Mouse (Mus musculus): ENCODE results near the gene Myf6. TPM values are rescaled to one million over a fixed set of nuclear protein-coding genes. Genes with fewer than 3 reads are reported as not detected.
A peak's percentile ranks its signal among the peaks of the same experiment; 100 is the strongest.

The Myf6 gene
- polyA plus RNA-seq, 1 experiment from 2014 or later = not detected

DNA sequence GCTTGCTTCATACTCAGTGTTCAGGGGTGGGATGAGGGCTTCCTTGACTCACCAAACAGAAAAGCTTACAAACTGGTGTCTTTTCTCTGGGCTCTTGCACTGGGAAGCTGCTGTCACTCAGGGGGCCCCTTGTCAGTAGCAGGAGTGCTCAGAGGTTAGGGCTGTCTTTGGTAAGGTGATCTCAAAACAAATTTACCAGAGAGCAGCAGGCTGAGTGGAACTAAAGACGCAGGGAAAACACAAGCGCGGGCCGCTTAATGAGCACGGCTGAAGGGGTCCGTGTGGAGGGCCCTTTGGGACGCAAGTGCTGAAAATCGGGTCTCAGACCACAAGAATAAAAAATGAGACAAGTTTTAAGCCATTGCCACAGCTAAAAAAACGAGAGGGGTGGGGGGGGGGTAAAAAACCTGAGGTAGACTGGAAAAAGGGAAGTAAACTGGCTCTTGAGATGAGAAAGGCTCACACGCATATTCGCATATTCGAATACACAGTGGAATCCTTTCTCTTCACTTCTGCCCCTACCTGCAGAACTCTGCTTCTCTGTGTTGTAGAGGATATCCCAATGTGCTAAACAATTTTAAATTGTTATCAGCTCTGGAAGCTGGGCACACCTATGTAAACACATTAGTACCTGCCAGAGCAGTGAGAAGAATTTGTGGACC is 5.8 kb downstream of the Myf6 start:
- Histone ChIP-seq H3K4me1 (peaks cover 28% of the 10 kb centered on the region), H3K4me3 (peak overlapping the region; percentile 21; the same call in 1 of the 2 replicates), H3K27me3 (ENCODE audit: low read depth, poor library complexity, severe bottlenecking) (peaks cover 2% of the 10 kb centered on the region), H3K27ac (replicated peaks) (no peak overlapping the region; the same call in 1 of the 2 replicates), H3K9me3 (replicated peaks) (no peaks in the 10 kb centered on the region), H3K36me3 (no peaks in the 10 kb centered on the region)
- no peak for DNase-seq (ENCODE audit: low spot score)
- WGBS = 37% methylated on average over 12 of the region's 12 CpGs

DNA sequence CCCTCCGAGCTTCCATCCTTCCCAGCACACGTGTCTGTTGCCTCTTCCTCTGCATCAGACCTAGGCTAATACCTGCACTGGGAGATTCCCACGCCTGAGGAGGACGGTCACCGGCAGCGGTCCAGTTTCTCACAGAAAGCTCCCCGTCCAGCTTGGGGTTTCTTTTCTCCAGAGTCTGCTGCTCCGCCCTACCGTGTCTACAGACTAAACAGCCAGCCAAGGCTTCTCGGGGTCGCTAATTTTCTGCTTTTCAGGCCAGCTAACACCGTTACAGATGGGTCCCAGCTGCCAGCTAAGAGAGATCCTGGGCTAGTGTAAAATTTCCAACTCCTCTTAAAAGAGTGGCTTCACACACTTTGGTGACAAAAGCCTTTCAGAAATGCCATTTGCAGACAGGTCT is 7.8 kb downstream of the Myf6 start:
- Histone ChIP-seq H3K4me1 (peaks cover 20% of the 10 kb centered on the region), H3K4me3 (no peak overlapping the region), H3K36me3 (no peaks in the 10 kb centered on the region), H3K27me3 (ENCODE audit: low read depth, poor library complexity, severe bottlenecking) (no peaks in the 10 kb centered on the region), H3K9me3 (replicated peaks) (no peaks in the 10 kb centered on the region), H3K27ac (replicated peaks) (no peak overlapping the region)
- 76% methylated on average over 12 of the region's 12 CpGs for WGBS
- DNase-seq (ENCODE audit: low spot score) = no peak

DNA sequence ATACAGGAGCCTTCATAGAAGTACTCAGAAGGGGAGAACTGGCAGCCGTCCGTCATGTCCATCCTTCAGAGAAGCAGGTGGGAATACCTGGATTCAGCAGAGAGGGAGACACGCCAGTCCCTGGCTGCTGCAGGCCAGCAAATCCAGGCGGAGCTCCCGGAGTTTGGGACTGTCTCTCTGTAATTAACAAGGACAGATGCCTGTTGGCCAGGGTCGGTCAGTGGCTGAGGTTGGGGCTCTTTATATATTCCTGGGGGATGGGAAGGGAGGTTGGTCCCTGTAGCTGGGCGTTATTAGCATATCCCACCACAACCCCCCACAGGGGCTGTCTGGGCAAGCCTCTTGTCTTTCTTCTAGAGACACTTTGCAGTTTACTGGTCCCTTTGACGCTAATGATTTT is 8.7 kb downstream of the Myf6 start, which contains the start of gene Myf5:
TSS of gene Myf5 (minus strand) at position 265 of the 400 bp plus-strand sequence.
- WGBS = 75% methylated on average over 8 of the region's 8 CpGs
- Histone ChIP-seq H3K4me3 (no peak within 1 kb of the TSS), H3K4me1 (peaks cover 20% of the 10 kb centered on the region), H3K27me3 (ENCODE audit: low read depth, poor library complexity, severe bottlenecking) (no peaks in the 10 kb centered on the region), H3K9me3 (replicated peaks) (no peaks in the 10 kb centered on the region), H3K36me3 (no peaks in the 10 kb centered on the region), H3K27ac (replicated peaks) (0 out of 2 replicates have a peak within 1 kb of the TSS, but pooled peaks have one; percentile 9)
- DNase-seq (ENCODE audit: low spot score) = no peak

DNA sequence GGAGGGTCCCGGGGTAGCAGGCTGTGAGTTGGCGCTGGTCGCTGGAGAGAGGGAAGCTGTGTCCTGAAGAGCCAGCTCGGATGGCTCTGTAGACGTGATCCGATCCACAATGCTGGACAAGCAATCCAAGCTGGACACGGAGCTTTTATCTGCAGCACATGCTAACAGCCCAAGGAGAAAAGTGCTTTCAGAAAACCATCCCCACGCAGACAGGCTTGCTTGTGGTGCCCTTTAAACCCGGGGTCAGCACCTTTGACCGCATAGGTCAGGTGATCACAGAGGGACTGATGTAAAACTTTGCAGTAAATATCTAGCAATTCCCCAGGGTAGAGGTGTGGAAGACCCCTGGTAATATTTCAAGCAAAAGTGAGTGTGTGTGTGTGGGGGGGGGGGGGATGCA is 10.5 kb downstream of the Myf6 start:
- Histone ChIP-seq H3K27me3 (ENCODE audit: low read depth, poor library complexity, severe bottlenecking) (no peaks in the 10 kb centered on the region), H3K27ac (replicated peaks) (no peak overlapping the region), H3K36me3 (no peaks in the 10 kb centered on the region), H3K4me1 (peaks cover 19% of the 10 kb centered on the region), H3K9me3 (replicated peaks) (no peaks in the 10 kb centered on the region), H3K4me3 (no peak overlapping the region)
- WGBS = 71% methylated on average over 10 of the region's 10 CpGs
- no peak for DNase-seq (ENCODE audit: low spot score)

DNA sequence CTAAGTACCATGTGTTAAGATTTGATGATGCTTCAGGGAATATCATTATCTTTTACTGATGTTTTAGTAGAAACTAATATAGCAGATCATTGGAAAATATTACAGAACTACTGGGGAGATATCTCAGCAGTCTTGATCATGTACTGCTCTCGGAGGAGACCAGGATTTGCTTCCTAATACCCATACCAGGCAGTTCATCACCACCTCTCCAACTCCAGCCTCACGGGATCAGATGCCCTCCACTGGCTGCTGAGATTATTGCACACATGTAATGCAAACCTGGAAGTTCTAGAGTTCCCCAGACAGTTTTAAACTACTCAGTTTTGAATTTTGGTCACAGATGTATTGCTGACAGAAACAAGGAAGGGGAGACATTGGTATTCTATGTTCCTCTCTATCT is 21.0 kb downstream of the Myf6 start:
- no peaks in the 10 kb centered on the region for H3K27me3 ChIP-seq (ENCODE audit: low read depth, poor library complexity, severe bottlenecking)
- 57% methylated on average over 2 of the region's 2 CpGs for WGBS
- H3K36me3 ChIP-seq = no peaks in the 10 kb centered on the region
- no peaks in the 10 kb centered on the region for H3K9me3 ChIP-seq (replicated peaks)
- no peak for DNase-seq (ENCODE audit: low spot score)
- no peak overlapping the region for H3K4me3 ChIP-seq
- H3K4me1 ChIP-seq = no peaks in the 10 kb centered on the region
- no peak overlapping the region for H3K27ac ChIP-seq (replicated peaks)

DNA sequence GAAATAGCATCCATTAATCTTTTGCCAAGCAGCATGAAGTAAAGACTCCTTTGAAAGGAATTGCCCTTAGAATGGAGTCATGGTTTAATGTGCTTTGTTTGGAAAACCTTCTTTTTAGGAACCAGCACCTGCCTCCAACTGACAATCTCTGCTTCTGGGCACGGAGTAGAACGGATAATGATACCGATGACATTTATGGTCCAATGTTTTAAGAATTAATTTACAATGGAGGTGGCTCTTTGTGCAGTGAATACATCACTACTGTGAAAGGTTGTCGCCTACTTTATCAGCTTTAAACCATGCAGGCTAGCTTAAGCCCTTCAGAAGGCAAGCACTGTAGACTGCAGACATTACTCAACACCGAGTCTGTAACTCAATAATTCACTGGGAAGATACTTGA is 22.8 kb downstream of the Myf6 start:
- Histone ChIP-seq H3K9me3 (replicated peaks) (no peaks in the 10 kb centered on the region), H3K4me1 (no peaks in the 10 kb centered on the region), H3K27ac (replicated peaks) (no peak overlapping the region), H3K27me3 (ENCODE audit: low read depth, poor library complexity, severe bottlenecking) (no peaks in the 10 kb centered on the region), H3K4me3 (no peak overlapping the region), H3K36me3 (no peaks in the 10 kb centered on the region)
- WGBS = 82% methylated on average over 5 of the region's 5 CpGs
- no peak for DNase-seq (ENCODE audit: low spot score)

DNA sequence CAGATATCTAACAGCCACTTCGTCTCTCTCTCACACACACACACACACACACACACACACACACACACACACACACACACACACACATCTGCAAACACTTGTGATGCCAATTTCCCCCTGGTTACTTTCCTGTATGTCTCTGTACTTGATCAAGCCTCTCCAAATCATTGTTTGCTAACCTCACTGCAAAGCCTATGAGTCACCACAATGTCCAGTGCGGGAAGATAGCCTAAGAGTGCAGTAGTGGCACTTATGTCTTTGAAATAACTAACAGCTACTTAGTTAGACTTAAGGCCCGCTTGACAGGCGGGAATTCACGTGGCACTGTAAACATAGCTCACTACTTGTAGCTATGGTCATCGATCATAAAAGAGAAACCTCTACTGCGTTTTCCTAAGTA is 26.7 kb downstream of the Myf6 start:
- Histone ChIP-seq H3K4me1 (no peaks in the 10 kb centered on the region), H3K9me3 (replicated peaks) (no peaks in the 10 kb centered on the region), H3K27ac (replicated peaks) (no peak overlapping the region), H3K4me3 (no peak overlapping the region), H3K27me3 (ENCODE audit: low read depth, poor library complexity, severe bottlenecking) (no peaks in the 10 kb centered on the region), H3K36me3 (no peaks in the 10 kb centered on the region)
- 93% methylated on average over 7 of the region's 7 CpGs for WGBS
- no peak for DNase-seq (ENCODE audit: low spot score)

DNA sequence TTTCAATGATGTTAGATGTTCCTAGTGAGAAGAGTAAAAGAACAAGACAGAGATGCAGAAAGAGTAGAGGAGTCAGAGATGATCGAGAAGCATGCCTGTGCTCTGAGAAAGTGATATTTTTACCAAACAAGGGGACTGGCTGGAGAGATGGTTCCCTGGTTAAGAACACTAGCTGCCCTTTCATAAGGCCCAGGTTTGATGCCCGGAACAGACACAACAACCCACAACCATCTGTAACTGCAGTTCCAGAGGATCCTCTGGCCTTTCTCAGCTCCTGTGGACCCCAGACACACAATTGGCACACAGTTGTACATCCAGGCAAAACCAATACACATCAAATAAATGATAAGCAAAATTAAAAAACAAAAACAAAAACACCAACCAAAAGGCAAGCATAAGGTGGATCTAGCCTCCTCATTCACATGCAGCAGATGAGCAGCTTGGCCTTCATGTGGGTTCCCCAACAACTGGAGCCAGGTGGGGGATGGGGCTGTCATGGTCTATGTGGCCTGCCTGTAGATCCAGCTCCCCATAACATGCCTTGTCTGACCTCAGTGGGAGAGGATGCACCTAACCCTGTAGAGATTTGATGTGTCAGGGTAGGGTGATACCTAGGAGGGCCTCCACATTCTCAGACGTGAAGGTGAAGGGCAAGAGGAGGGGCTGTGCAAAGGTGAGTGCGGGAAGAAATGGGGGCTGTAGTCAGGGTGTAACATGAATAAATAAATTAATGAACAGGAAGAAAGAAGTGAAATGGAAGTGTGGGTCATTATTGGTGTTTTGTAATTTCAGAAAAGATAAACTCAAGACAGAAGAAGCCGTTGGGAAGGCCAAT is 44.8 kb downstream of the Myf6 start:
- Histone ChIP-seq H3K36me3 (no peaks in the 10 kb centered on the region), H3K4me1 (no peaks in the 10 kb centered on the region), H3K9me3 (replicated peaks) (no peaks in the 10 kb centered on the region), H3K27ac (replicated peaks) (no peak overlapping the region), H3K4me3 (no peak overlapping the region), H3K27me3 (ENCODE audit: low read depth, poor library complexity, severe bottlenecking) (no peaks in the 10 kb centered on the region)
- DNase-seq (ENCODE audit: low spot score) = no peak
- 90% methylated on average over 5 of the region's 5 CpGs for WGBS

Small RNA genes lying within 50 kb of the gene (microRNA-seq; reads per million reads assigned to microRNA genes)
- gene Gm44403 = not detected

Other genes starting within 250 kb of the Myf6 start
- 3.1 and 7.7 TPM in 2 replicates for gene Lin7a, start 223.1 kb downstream of the Myf6 start, polyA plus RNA-seq (2016; fragmentation: Nextera tagmentation; extraction: Ambion mirVana)
- 2.8 and 3.3 TPM in 2 replicates for gene Myf5, start 8.6 kb downstream of the Myf6 start, polyA plus RNA-seq (2016; fragmentation: Nextera tagmentation; extraction: Ambion mirVana)
- 0.06 TPM in 1 of 2 replicates, not detected in the other for gene Ptprq, start 225.3 kb upstream of the Myf6 start, polyA plus RNA-seq (2016; fragmentation: Nextera tagmentation; extraction: Ambion mirVana)